8 mouse cellular contexts compared by ENCODE assay signal in genomic region chr14:28507471-28507870, GRCm38 (mm10). TPM values are rescaled to one million over a fixed set of nuclear protein-coding genes. Genes with fewer than 3 reads are reported as not detected.
DNase-seq lines count a peak whose midpoint lies in the region; ATAC-seq and TF ChIP-seq lines count a peak whose summit lies in the region.

No protein-coding gene starts in this region.

- peak overlapping the region; percentile 64 for H3K4me2 ChIP-seq in intestine, embryonic 14.5 days (ENCODE audit: low read length)
- H3K4me2 ChIP-seq in limb, embryonic 11.5 days (ENCODE audit: low read depth, severe bottlenecking), result peak overlapping the region; percentile 96
- peak overlapping the region; percentile 91 for H3K4me2 ChIP-seq in midbrain, embryonic 12.5 days (replicated peaks)
- peak overlapping the region; percentile 77 for H3K4me2 ChIP-seq in stomach, embryonic 14.5 days (replicated peaks; ENCODE audit: low read depth, low read length)

- ATAC-seq in intestine, embryonic 14.5 days (replicated peaks; ENCODE audit: low FRiP score, low TSS enrichment, low read depth), result no peak; the same call in 1 of the 2 replicates
- ATAC-seq in limb, embryonic 11.5 days (ENCODE audit: insufficient number of reproducible peaks, low FRiP score, low TSS enrichment, low read depth), result no peak
- no peak for ATAC-seq in midbrain, embryonic 12.5 days (ENCODE audit: low FRiP score, low read depth)
- no peak for ATAC-seq in stomach, embryonic 14.5 days (ENCODE audit: insufficient number of reproducible peaks, insufficient read depth, low FRiP score, low read depth)

- no peaks in the 10 kb centered on the region for H3K4me1 ChIP-seq in cortical plate, adult 2 months (ENCODE audit: control insufficient read depth, insufficient read depth, low read length)
- H3K4me1 ChIP-seq in intestine, embryonic 14.5 days (replicated peaks; ENCODE audit: control insufficient read depth, insufficient read depth, low read length), result no peaks in the 10 kb centered on the region; the same call in 1 of the 2 replicates
- peaks cover 30% of the 10 kb centered on the region; the same call in 1 of the 2 replicates for H3K4me1 ChIP-seq in limb, embryonic 11.5 days (ENCODE audit: control insufficient read depth, insufficient read depth, low read length)
- H3K4me1 ChIP-seq in midbrain, embryonic 12.5 days, result peaks cover 45% of the 10 kb centered on the region
- peaks cover 20% of the 10 kb centered on the region; the same call in 1 of the 2 replicates for H3K4me1 ChIP-seq in stomach, embryonic 14.5 days (ENCODE audit: control insufficient read depth, insufficient read depth, low read length)

- peak; percentile 69 for TF ChIP-seq CTCF in cortical plate, adult 2 months (IDR thresholded peaks at IDR 0.05; ENCODE audit: extremely low read depth, insufficient read depth, low read length)

- no peak for TF ChIP-seq POLR2A in cortical plate, adult 2 months (IDR thresholded peaks at IDR 0.05; ENCODE audit: extremely low read depth, insufficient read depth, low read length)

- H3K27ac ChIP-seq in cortical plate, adult 2 months (ENCODE audit: insufficient read depth, low read length), result no peak overlapping the region
- peak overlapping the region; percentile 98 for H3K27ac ChIP-seq in intestine, embryonic 14.5 days (ENCODE audit: low read depth)
- H3K27ac ChIP-seq in limb, embryonic 11.5 days (replicated peaks; ENCODE audit: low read depth, low read length), result peak overlapping the region; percentile 99
- H3K27ac ChIP-seq in midbrain, embryonic 12.5 days (replicated peaks), result no peak overlapping the region
- peak overlapping the region; percentile 95 for H3K27ac ChIP-seq in stomach, embryonic 14.5 days (ENCODE audit: low read length)

- no peaks in the 10 kb centered on the region for H3K9me3 ChIP-seq in intestine, embryonic 14.5 days (ENCODE audit: control insufficient read depth, low read length)
- no peaks in the 10 kb centered on the region for H3K9me3 ChIP-seq in limb, embryonic 11.5 days (ENCODE audit: control insufficient read depth, low read length)
- no peaks in the 10 kb centered on the region for H3K9me3 ChIP-seq in midbrain, embryonic 12.5 days
- no peaks in the 10 kb centered on the region for H3K9me3 ChIP-seq in stomach, embryonic 14.5 days (ENCODE audit: control insufficient read depth, low read depth, low read length)

- H3K4me3 ChIP-seq in cortical plate, adult 2 months (ENCODE audit: insufficient read depth, low read length), result peak overlapping the region; percentile 44; the same call in 1 of the 2 replicates
- peak overlapping the region; percentile 82 for H3K4me3 ChIP-seq in intestine, embryonic 14.5 days (ENCODE audit: low read depth, low read length)
- H3K4me3 ChIP-seq in limb, embryonic 11.5 days (ENCODE audit: low read depth, low read length), result peak overlapping the region; percentile 94
- peak overlapping the region; percentile 52 for H3K4me3 ChIP-seq in midbrain, embryonic 12.5 days
- peak overlapping the region; percentile 75 for H3K4me3 ChIP-seq in stomach, embryonic 14.5 days (ENCODE audit: low read depth, low read length)

- H3K27me3 ChIP-seq in intestine, embryonic 14.5 days (replicated peaks; ENCODE audit: control insufficient read depth, insufficient read depth, low read length), result peaks cover 20% of the 10 kb centered on the region
- H3K27me3 ChIP-seq in limb, embryonic 11.5 days (ENCODE audit: control insufficient read depth, insufficient read depth, low read length), result no peaks in the 10 kb centered on the region
- H3K27me3 ChIP-seq in midbrain, embryonic 12.5 days, result peaks cover 67% of the 10 kb centered on the region
- H3K27me3 ChIP-seq in stomach, embryonic 14.5 days (ENCODE audit: control insufficient read depth, insufficient read depth, low read length), result no peaks in the 10 kb centered on the region

- peak overlapping the region; percentile 91 for H3K9ac ChIP-seq in intestine, embryonic 14.5 days (ENCODE audit: low read length)
- H3K9ac ChIP-seq in limb, embryonic 11.5 days (ENCODE audit: low read length), result peak overlapping the region; percentile 97
- H3K9ac ChIP-seq in midbrain, embryonic 12.5 days (replicated peaks), result peak overlapping the region; percentile 61
- peak overlapping the region; percentile 87 for H3K9ac ChIP-seq in stomach, embryonic 14.5 days (replicated peaks; ENCODE audit: low read depth, low read length)

- H3K36me3 ChIP-seq in intestine, embryonic 14.5 days (ENCODE audit: control insufficient read depth, insufficient read depth, low read length), result peaks cover 3% of the 10 kb centered on the region; the same call in 1 of the 2 replicates
- H3K36me3 ChIP-seq in limb, embryonic 11.5 days (ENCODE audit: control insufficient read depth, insufficient read depth, low read length), result no peaks in the 10 kb centered on the region
- H3K36me3 ChIP-seq in midbrain, embryonic 12.5 days, result no peaks in the 10 kb centered on the region
- peaks cover 3% of the 10 kb centered on the region; the same call in 1 of the 2 replicates for H3K36me3 ChIP-seq in stomach, embryonic 14.5 days (ENCODE audit: control insufficient read depth, insufficient read depth, low read length)

- peak; percentile 81 to 95 for DNase-seq in adrenal gland, adult (ENCODE audit: inconsistent age in 2 of 2, low spot score in 1 of 2)
- DNase-seq in gastrocnemius, postnatal 36 days, result peak; percentile 47 to 73
- DNase-seq in intestine, embryonic 14.5 days (ENCODE audit: low spot score), result peak; percentile 88
- peak; percentile 87 for DNase-seq in limb, embryonic 11.5 days (ENCODE audit: low spot score)
- no peak for DNase-seq in spleen, adult 12 weeks (ENCODE audit: low spot score)

- intact Hi-C loops in gastrocnemius, postnatal 36 days (cut with DNase I), result loop anchor here (2.0 to 5.0 kb wide), 2 partner anchors 415 to 699 kb away; no protein-coding TSS in a partner anchor

- under 1% methylated on average over 18 of the region's 18 CpGs for WGBS in intestine, embryonic 14.5 days
- WGBS in limb, embryonic 11.5 days, result under 1% methylated on average over 18 of the region's 18 CpGs
- WGBS in midbrain, embryonic 12.5 days, result under 1% methylated on average over 18 of the region's 18 CpGs
- 1% methylated on average over 18 of the region's 18 CpGs for WGBS in stomach, embryonic 14.5 days

RNA-seq across cellular contexts. Expression of gene Wnt5a, which starts 2.9 kb away (rescaled TPM):
- polyA plus RNA-seq in cortical plate, adult 2 months (2012; rRNA removed), result 4.5 and 5.0 TPM in 2 replicates
- total RNA-seq in gastrocnemius, postnatal 36 days (2021), result 1 to 10 TPM; 4.9 to 5.1 TPM
- polyA plus RNA-seq in intestine, embryonic 14.5 days (2014; fragmentation: Nextera tagmentation; extraction: Ambion mirVana), result 37.0 and 49.8 TPM in 2 replicates
- 110 and 115 TPM in 2 replicates for polyA plus RNA-seq in limb, embryonic 11.5 days (2014; fragmentation: Nextera tagmentation; extraction: Ambion mirVana)
- 19.3 and 22.5 TPM in 2 replicates for polyA plus RNA-seq in midbrain, embryonic 12.5 days (2016; fragmentation: Nextera tagmentation; extraction: Ambion mirVana)
- 38.2 and 41.8 TPM in 2 replicates for polyA plus RNA-seq in stomach, embryonic 14.5 days (2014; fragmentation: Nextera tagmentation; extraction: Ambion mirVana)

Comparison
In these comparisons a context has a peak if more than half of its experiments do, and no peak if none do; other contexts are left out.
1. H3K27ac ChIP-seq: peak in intestine, embryonic 14.5 days (single experiment), limb, embryonic 11.5 days (single experiment) and stomach, embryonic 14.5 days (single experiment); none in cortical plate, adult 2 months (single experiment) and midbrain, embryonic 12.5 days (single experiment).
2. H3K4me3 ChIP-seq: peak in every context shown above with its lines; median percentile 94 in limb, embryonic 11.5 days; 82 in intestine, embryonic 14.5 days; 75 in stomach, embryonic 14.5 days; 52 in midbrain, embryonic 12.5 days; 44 in cortical plate, adult 2 months.
3. Peak in every context shown above with its lines, with median percentiles within 50 percentile points of each other: H3K4me2 ChIP-seq and H3K9ac ChIP-seq.